Mouse (Mus musculus): ENCODE measurements at regions not wholly inside any gene's neighbourhood (a gene's known extent, or its start where the extent isn't known, plus 50 kb on each side); places are given as distances from the start of the nearest gene placed in this dataset.
"Not testable (repeated sequence)": the region's sequence is repeated elsewhere in the genome, so short reads cannot be mapped to it uniquely, and the experiment has no call there.

DNA sequence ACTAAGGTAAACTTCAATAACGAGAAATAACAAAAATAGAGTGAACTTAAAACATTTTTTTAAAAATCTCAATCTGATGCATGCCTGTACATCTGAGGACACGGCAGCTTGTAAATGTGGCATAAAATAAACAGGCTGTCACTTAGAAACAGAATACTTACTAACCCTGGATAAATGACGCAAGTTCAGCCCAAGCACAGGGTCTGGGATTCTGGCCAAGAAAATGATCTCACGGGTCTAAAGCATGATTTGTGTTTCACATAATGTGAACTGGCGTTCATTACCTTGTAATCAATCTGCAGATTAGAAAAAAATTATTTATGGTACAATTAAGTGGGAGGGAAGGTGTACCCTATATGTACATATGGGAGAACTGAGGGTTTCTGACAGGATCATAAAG lies 512.1 kb upstream of the Vrk2 start:
- DNase-seq (ENCODE audit: low read depth, low spot score) = peak; percentile 39

DNA sequence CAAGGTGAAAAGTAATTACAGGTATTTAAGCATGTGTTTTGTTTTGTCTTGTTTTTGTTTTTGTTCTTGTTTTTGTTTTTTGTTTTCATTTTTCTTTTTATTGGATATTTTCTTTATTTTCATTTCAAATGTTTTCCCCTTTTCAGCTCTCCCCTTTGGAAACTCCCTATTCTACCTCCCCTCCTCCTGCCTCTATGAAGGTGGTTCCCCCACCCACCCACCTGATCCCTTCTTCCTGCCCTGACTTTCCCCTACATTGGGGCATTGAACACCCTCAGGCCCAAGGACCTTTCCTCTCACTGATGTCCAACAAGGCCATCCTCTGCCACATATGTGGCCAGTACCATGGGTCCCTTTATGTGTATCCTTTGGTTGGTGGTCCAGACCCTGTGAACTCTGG lies 509.1 kb upstream of the Vrk2 start:
- DNase-seq (ENCODE audit: low read depth, low spot score) = no peak

DNA sequence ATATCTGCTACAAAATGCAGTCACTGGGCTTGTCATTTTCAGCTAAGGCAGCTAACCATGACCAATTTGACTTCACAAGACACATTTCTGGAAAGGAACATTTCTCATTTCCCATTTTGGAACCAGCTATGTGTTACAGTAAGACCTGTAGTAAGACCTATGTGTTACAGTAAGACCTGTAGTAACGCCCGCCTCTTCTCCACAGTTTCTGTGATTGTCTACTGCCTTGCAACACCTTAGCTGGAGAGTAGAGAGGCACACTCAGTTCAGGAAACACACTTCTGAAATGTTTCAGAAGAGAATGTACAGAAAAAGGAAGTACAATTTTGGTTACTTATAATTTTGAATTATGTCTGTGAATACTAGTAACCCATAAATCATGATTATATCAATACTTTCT lies 508.2 kb upstream of the Vrk2 start:
- no peak for DNase-seq (ENCODE audit: low read depth, low spot score)

- no peak for DNase-seq (ENCODE audit: low read depth, low spot score)
These were observed 502.8 kb upstream of the Vrk2 start for GRCm38 (mm10) chr11:27096615-27097014.

GRCm38 (mm10) chr11:27095460-27095859 lies 501.7 kb upstream of the Vrk2 start:
- DNase-seq (ENCODE audit: low read depth, low spot score) = not testable (repeated sequence)

GRCm38 (mm10) chr11:27086516-27086915 lies 492.7 kb upstream of the Vrk2 start:
- no peak for DNase-seq (ENCODE audit: low read depth, low spot score)

DNA sequence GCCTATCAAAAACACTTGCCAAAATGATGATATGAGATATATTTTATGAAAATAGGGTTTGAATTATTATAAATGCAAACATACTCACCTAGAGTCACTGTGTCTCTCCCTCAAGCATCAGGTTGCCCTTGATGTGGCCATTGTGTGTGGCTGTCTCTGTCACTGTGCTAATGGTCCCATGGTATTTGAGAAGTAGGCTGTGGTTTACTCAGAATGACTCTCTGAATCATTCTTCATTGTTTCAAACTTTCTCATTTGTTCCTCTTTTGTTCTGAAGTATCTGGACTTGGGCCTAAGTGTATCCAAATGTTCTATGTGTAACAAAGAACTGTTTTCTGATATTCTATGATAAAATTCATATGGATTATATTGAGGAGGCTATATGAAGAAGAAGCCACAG lies 487.4 kb upstream of the Vrk2 start:
- DNase-seq (ENCODE audit: low read depth, low spot score) = no peak

GRCm38 (mm10) chr11:27070381-27070780 lies 476.6 kb upstream of the Vrk2 start:
- no peak for DNase-seq (ENCODE audit: low read depth, low spot score)

- no peak for DNase-seq (ENCODE audit: low read depth, low spot score)
These were observed 433.5 kb upstream of the Vrk2 start for GRCm38 (mm10) chr11:27027243-27027852.

DNA sequence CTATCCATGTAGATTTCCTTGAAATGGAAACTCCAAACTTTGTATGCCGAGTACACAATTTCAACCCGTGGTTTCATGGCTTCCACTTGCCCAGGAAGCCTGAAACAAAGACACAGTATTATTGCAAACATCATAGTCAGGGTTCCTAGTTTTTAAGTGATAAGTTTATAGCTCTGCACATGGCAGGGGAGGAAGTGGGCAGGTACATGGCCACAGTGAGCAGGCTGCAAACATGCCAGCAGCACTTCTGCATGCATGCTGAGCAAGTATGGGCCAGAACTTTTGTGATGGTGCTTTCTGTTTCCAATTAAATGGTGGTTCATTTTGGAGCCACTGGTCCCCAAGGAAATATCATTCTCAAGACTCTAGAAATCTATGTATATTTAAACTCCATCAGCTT lies 431.7 kb upstream of the Vrk2 start:
- peak; percentile 68 for DNase-seq (ENCODE audit: low read depth, low spot score)

GRCm38 (mm10) chr11:26996292-26997099 lies 402.7 kb upstream of the Vrk2 start:
- peak; percentile 41 for DNase-seq (ENCODE audit: low read depth, low spot score)

DNA sequence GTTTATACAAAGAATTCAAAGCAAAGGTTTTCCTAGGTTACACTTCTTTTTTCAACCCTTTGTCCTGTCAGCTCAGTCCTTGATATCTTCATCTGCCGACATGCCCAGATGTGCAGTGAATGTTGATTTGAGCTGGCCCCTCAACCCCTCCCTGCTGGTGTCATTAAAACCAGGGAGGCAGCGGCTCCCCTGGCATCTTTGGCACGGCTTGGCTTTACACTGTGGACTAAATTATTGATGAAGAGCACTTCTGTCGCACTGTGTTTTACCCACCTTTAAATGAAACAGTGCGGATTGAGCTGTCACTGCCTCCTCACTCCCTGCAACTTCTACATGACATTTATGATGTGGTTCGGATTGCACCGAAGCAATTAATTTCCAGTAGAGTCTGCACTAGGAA lies 387.4 kb upstream of the Vrk2 start:
- no peak for DNase-seq (ENCODE audit: low read depth, low spot score)

- DNase-seq (ENCODE audit: low read depth, low spot score) = no peak
These were observed 378.8 kb upstream of the Vrk2 start for GRCm38 (mm10) chr11:26972533-26973081.

GRCm38 (mm10) chr11:26971161-26971560 lies 377.4 kb upstream of the Vrk2 start:
- no peak for DNase-seq (ENCODE audit: low read depth, low spot score)

GRCm38 (mm10) chr11:26967427-26967826 lies 373.6 kb upstream of the Vrk2 start:
- no peak for DNase-seq (ENCODE audit: low read depth, low spot score)

GRCm38 (mm10) chr11:26962928-26963667 lies 369.3 kb upstream of the Vrk2 start:
- no peak for DNase-seq (ENCODE audit: low read depth, low spot score)

DNA sequence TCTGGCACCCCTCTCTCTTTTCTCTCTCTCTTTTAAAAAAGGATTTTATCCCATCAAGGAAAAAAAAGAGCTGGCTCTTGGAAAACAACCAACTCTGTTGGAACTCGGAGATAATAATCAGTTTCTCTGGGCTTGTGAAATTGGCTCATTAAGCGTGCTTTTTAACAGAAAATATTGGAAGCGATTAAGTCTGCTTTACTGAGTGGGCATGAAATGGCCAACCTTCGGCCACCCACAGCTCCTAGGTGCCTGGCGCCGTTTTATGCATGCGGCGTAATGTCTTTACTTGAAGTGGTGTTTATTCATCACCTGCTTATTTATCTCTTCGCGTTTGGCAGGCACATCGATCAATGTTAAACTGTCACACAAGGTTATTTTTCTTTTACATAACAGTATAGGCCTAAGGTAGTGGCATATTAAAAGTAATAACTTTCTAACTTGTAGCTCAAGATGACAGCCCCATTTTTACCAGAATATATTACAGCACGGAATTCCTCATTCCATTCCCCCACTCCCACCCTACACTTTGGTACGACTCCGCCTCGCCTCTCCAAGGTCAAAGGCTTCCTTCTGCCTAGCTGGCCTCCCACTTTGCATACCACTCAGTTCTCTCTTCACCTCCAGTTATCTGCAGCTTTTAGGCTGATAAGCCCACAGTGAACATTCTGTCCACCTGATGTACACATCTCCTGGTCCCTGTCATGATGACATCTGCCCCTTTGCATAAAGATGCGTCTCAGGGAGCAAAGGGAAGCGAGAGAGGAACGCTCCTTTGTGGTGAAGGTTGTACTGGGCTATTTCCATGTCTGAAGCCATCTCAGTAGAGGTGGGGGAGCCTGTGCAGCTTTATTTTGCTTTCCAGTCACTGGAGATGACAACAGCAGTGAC lies 368.5 kb upstream of the Vrk2 start:
- DNase-seq (ENCODE audit: low read depth, low spot score) = no peak

DNA sequence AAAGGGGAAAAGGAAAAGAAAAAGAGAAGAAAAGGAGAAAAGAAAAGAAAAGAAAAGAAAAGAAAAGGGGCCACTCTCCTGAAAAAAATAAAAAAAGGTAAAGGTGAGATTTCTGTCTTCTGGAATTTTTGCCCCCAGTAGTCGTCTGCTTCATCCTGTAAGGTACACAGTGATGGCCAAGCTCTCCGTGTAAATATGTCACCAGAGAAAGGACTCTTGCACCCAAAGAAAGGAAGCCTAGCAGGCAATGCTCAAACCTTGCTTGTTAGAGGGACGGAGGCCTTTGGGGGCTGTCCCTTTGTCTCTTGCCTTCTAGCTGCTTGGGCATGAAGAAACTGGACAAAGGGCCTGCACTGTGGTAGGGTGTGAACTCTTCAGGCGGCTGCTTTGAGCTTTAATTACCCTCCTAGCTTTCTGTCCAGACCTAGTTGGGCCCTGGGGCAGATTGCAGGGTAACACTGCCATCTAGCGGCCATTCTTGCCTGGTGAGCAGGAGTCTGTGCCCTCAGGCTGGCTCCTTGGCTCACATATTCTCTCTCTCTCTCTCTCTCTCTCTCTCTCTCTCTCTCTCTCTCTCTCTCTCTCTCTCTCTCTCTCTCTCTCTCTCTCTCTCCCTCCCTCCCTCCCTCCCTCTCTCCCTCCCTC lies 367.7 kb upstream of the Vrk2 start:
- peak; percentile 93 for DNase-seq (ENCODE audit: low read depth, low spot score)

DNA sequence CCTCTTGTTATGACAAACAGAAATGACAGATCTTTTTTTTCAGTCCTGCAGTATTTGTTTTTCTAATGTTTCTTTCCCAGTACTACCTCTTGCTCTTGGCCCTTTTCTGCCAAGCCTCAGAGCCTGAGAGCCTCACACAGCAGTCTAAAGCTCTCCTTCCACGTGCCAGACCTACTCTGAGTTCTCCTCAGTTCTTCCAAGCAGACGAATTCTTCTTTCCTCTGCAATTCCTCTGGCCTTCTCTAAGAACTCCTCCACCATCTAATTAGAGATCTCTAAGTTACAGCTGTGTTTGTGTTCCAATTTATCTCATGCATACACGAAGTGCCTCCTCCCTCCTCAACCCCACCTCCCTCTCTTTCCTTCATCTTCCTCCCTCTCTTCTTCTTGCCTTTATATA lies 362.4 kb upstream of the Vrk2 start:
- no peak for DNase-seq (ENCODE audit: low read depth, low spot score)

- DNase-seq (ENCODE audit: low read depth, low spot score) = no peak
These were observed 338.0 kb upstream of the Vrk2 start for GRCm38 (mm10) chr11:26931766-26932165.

DNA sequence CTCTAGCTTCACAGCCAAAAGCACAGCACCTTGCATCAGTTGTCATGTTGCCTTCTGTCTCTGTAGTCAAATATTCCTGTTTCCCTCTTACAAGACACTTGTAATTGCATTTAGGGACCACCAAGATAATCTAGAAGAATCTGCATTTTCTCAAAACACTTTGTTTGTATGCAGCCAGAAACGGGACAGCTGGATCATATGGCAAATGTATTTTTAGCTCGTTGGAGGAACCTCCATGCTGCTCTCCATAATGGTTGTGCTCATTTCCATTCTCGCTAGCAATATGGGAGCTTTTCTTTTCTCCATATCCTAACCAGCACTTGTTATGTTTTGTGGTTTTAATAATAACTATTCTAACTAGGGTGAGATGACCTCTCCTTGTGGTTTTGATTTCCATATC lies 313.3 kb upstream of the Vrk2 start:
- DNase-seq (ENCODE audit: low read depth, low spot score) = no peak
